Mouse (Mus musculus): ENCODE measurements around the gene Khdrbs2.
A peak's percentile ranks its signal among the peaks of the same experiment; 100 is the strongest.

Gene Khdrbs2

GRCm38 (mm10) chr1:32633404-32633803 lies 460.9 kb downstream of the Khdrbs2 start:
- TF ChIP-seq POU5F1 (IDR thresholded peaks at IDR 0.05; ENCODE audit: borderline replicate concordance, low read length), result no peak
- TF ChIP-seq CTCF (conservative IDR thresholded peaks at IDR 0.05; ENCODE audit: low read length), result no peak
- TF ChIP-seq NANOG (IDR thresholded peaks at IDR 0.05; ENCODE audit: borderline replicate concordance, low read length), result no peak
- Histone ChIP-seq H3K27me3 (ENCODE audit: insufficient read depth, low read length) (no peaks in the 10 kb centered on the region), H3K4me3 (replicated peaks; ENCODE audit: low read length) (no peak overlapping the region), H3K9me3 (ENCODE audit: low read length) (no peaks in the 10 kb centered on the region), H3K4me1 (replicated peaks; ENCODE audit: low read depth, low read length) (no peaks in the 10 kb centered on the region), H3K36me3 (ENCODE audit: insufficient read depth, low read length) (no peaks in the 10 kb centered on the region)

- Histone ChIP-seq H3K4me1 (replicated peaks; ENCODE audit: low read depth, low read length) (no peaks in the 10 kb centered on the region), H3K4me3 (replicated peaks; ENCODE audit: low read length) (no peak overlapping the region), H3K36me3 (ENCODE audit: insufficient read depth, low read length) (no peaks in the 10 kb centered on the region), H3K9me3 (ENCODE audit: low read length) (no peaks in the 10 kb centered on the region), H3K27me3 (ENCODE audit: insufficient read depth, low read length) (no peaks in the 10 kb centered on the region)
- no peak for TF ChIP-seq POU5F1 (IDR thresholded peaks at IDR 0.05; ENCODE audit: borderline replicate concordance, low read length)
- no peak for TF ChIP-seq NANOG (IDR thresholded peaks at IDR 0.05; ENCODE audit: borderline replicate concordance, low read length)
- TF ChIP-seq CTCF (conservative IDR thresholded peaks at IDR 0.05; ENCODE audit: low read length), result no peak
These were observed 466.6 kb downstream of the Khdrbs2 start for GRCm38 (mm10) chr1:32639118-32639517.

GRCm38 (mm10) chr1:32649647-32650209 lies 477.2 kb downstream of the Khdrbs2 start:
- Histone ChIP-seq H3K4me1 (replicated peaks; ENCODE audit: low read depth, low read length) (no peaks in the 10 kb centered on the region), H3K36me3 (ENCODE audit: insufficient read depth, low read length) (no peaks in the 10 kb centered on the region), H3K9me3 (ENCODE audit: low read length) (no peaks in the 10 kb centered on the region), H3K27me3 (ENCODE audit: insufficient read depth, low read length) (no peaks in the 10 kb centered on the region), H3K4me3 (replicated peaks; ENCODE audit: low read length) (no peak overlapping the region)
- TF ChIP-seq NANOG (IDR thresholded peaks at IDR 0.05; ENCODE audit: borderline replicate concordance, low read length) (no peak), CTCF (conservative IDR thresholded peaks at IDR 0.05; ENCODE audit: low read length) (no peak), POU5F1 (IDR thresholded peaks at IDR 0.05; ENCODE audit: borderline replicate concordance, low read length) (no peak)

- no peak for TF ChIP-seq CTCF (conservative IDR thresholded peaks at IDR 0.05; ENCODE audit: low read length)
- TF ChIP-seq NANOG (IDR thresholded peaks at IDR 0.05; ENCODE audit: borderline replicate concordance, low read length), result no peak
- no peak for TF ChIP-seq POU5F1 (IDR thresholded peaks at IDR 0.05; ENCODE audit: borderline replicate concordance, low read length)
- Histone ChIP-seq H3K9me3 (ENCODE audit: low read length) (no peaks in the 10 kb centered on the region), H3K36me3 (ENCODE audit: insufficient read depth, low read length) (no peaks in the 10 kb centered on the region), H3K27me3 (ENCODE audit: insufficient read depth, low read length) (no peaks in the 10 kb centered on the region), H3K4me1 (replicated peaks; ENCODE audit: low read depth, low read length) (no peaks in the 10 kb centered on the region), H3K4me3 (replicated peaks; ENCODE audit: low read length) (no peak overlapping the region)
These were observed 521.3 kb downstream of the Khdrbs2 start for GRCm38 (mm10) chr1:32693806-32694205.

GRCm38 (mm10) chr1:32700132-32700531 lies 527.6 kb downstream of the Khdrbs2 start:
- TF ChIP-seq CTCF (conservative IDR thresholded peaks at IDR 0.05; ENCODE audit: low read length), result peak; percentile 53
- TF ChIP-seq NANOG (IDR thresholded peaks at IDR 0.05; ENCODE audit: borderline replicate concordance, low read length), result no peak
- no peak for TF ChIP-seq POU5F1 (IDR thresholded peaks at IDR 0.05; ENCODE audit: borderline replicate concordance, low read length)
- H3K9me3 ChIP-seq (ENCODE audit: low read length), result no peaks in the 10 kb centered on the region
- no peaks in the 10 kb centered on the region for H3K27me3 ChIP-seq (ENCODE audit: insufficient read depth, low read length)
- H3K36me3 ChIP-seq (ENCODE audit: insufficient read depth, low read length), result no peaks in the 10 kb centered on the region
- H3K4me3 ChIP-seq (replicated peaks; ENCODE audit: low read length), result no peak overlapping the region
- no peaks in the 10 kb centered on the region for H3K4me1 ChIP-seq (replicated peaks; ENCODE audit: low read depth, low read length)

- Histone ChIP-seq H3K4me1 (replicated peaks; ENCODE audit: low read depth, low read length) (no peaks in the 10 kb centered on the region), H3K4me3 (replicated peaks; ENCODE audit: low read length) (no peak overlapping the region), H3K9me3 (ENCODE audit: low read length) (no peaks in the 10 kb centered on the region), H3K27me3 (ENCODE audit: insufficient read depth, low read length) (no peaks in the 10 kb centered on the region), H3K36me3 (ENCODE audit: insufficient read depth, low read length) (no peaks in the 10 kb centered on the region)
- TF ChIP-seq POU5F1 (IDR thresholded peaks at IDR 0.05; ENCODE audit: borderline replicate concordance, low read length) (no peak), CTCF (conservative IDR thresholded peaks at IDR 0.05; ENCODE audit: low read length) (no peak), NANOG (IDR thresholded peaks at IDR 0.05; ENCODE audit: borderline replicate concordance, low read length) (no peak)
These were observed 528.8 kb downstream of the Khdrbs2 start for GRCm38 (mm10) chr1:32701267-32701666.
